Mouse (Mus musculus) small intestine, adult 2 months (tissue): ENCODE measurements around the gene Slc12a7. TPM values are rescaled to one million over a fixed set of nuclear protein-coding genes. Genes with fewer than 3 reads are reported as not detected.

Experiments used
- H3K27ac ChIP-seq: fragments of 200-500 bp; 2 replicates; pipeline ENCODE4 v1.5.1; 2012; ENCODE audit warnings: low read depth, low read length, control low read depth, inconsistent platforms; ENCODE audit not compliant: insufficient read depth
- H3K27me3 ChIP-seq: fragments of 200-500 bp; 2 replicates; pipeline ENCODE4 v1.6.1; 2012; ENCODE audit warnings: mild to moderate bottlenecking, moderate library complexity, low read length, inconsistent platforms; ENCODE audit not compliant: control insufficient read depth, insufficient read depth
- H3K36me3 ChIP-seq: fragments of 200-500 bp; 2 replicates; pipeline ENCODE4 v1.6.1; 2012; ENCODE audit warnings: mild to moderate bottlenecking, low read length, control low read depth, inconsistent platforms; ENCODE audit not compliant: control insufficient read depth, insufficient read depth
- H3K4me1 ChIP-seq: fragments of 200-500 bp; 2 replicates; pipeline ENCODE4 v1.6.1; 2012; ENCODE audit warnings: low read length, inconsistent platforms, mixed read lengths; ENCODE audit not compliant: control insufficient read depth, insufficient read depth, insufficient read length
- H3K4me3 ChIP-seq: fragments of 200-500 bp; 2 replicates; pipeline ENCODE4 v1.5.1; 2012; ENCODE audit warnings: low read depth, mild to moderate bottlenecking, control low read depth, inconsistent platforms, low read length, moderate library complexity
- CTCF ChIP-seq: fragments of 200-500 bp; IDR thresholded peaks from 2 replicates; pipeline ENCODE4 v1.5.1; 2012; ENCODE audit warnings: low read depth, mild to moderate bottlenecking, control low read depth, inconsistent platforms, low read length, moderate library complexity, mixed read lengths; ENCODE audit not compliant: insufficient replicate concordance, insufficient read length; ENCODE audit errors: extremely low read depth
- POLR2A ChIP-seq: fragments of 200-500 bp; IDR thresholded peaks from 2 replicates; pipeline ENCODE4 v1.6.1; 2012; ENCODE audit warnings: low read depth, mild to moderate bottlenecking, control low read depth, inconsistent platforms, low read length, moderate library complexity
- WGBS: fragments of 180-500 bp; shearing (Covaris S2); methylation state at CpG from one replicate; pipeline ENCODE4 v1.1.7; 2018; 5-methylcytosine and 5-hydroxymethylcytosine counted together
- polyA plus RNA-seq: library from polyadenylated mRNA; depleted of rRNA; stranded (reverse); fragments of >200 nt; gene quantifications from 2 replicates; pipeline ENCODE4 v1.2.3, GENCODE M21; 2012

The Slc12a7 gene
- polyA plus RNA-seq, 1 experiment, result 147 TPM

DNA sequence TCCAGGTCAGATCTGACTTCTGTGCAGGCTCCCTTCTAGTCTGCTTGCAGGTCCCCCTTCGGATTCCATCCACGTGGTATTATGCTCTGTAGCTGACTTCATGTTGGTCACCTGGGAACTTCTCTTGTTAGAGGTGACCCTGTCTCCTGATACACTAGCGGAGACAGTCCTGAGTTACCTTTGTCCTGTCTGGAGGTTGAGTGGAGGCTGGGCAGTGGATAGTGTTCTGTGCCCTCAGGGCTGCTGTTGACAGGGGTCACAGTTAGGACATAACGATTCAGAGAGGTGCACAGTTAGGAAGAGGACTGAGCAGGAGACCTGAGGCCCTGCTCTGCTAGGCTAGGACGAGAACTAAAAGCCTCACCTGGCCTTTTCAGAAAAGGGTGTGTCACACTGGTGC lies 34.9 kb downstream of the Slc12a7 start:
- TF ChIP-seq POLR2A, result no peak
- no peak for TF ChIP-seq CTCF
- WGBS, result 36% methylated on average over 5 of the region's 5 CpGs
- Histone ChIP-seq H3K36me3 (peaks cover 7% of the 10 kb centered on the region), H3K27me3 (no peaks in the 10 kb centered on the region), H3K27ac (peak overlapping the region; percentile 81), H3K4me1 (peaks cover 64% of the 10 kb centered on the region), H3K4me3 (no peak overlapping the region)

DNA sequence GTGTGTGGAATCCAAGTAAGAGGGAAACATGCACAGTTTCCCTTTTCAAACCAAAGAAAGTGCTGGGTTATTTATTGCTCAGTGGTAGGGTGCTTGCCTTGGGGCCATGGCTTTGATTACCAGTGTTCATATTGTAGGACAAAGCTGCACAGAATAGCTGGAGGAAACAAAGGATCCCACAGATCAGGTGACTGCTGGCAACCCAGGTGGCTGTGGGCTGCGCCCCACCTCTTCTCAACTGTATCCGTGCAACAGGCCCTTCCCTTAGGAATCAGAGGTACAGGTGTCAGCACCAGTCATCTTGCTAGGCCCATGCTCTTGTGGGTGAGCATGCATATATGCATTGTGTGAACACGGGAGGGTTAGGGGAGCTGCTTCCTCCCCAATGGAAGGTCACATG lies 35.4 kb downstream of the Slc12a7 start:
- Histone ChIP-seq H3K36me3 (peaks cover 12% of the 10 kb centered on the region), H3K4me1 (peaks cover 64% of the 10 kb centered on the region), H3K4me3 (no peak overlapping the region), H3K27me3 (no peaks in the 10 kb centered on the region), H3K27ac (peak overlapping the region; percentile 81)
- TF ChIP-seq CTCF (no peak), POLR2A (no peak)
- 29% methylated on average over 3 of the region's 3 CpGs for WGBS

DNA sequence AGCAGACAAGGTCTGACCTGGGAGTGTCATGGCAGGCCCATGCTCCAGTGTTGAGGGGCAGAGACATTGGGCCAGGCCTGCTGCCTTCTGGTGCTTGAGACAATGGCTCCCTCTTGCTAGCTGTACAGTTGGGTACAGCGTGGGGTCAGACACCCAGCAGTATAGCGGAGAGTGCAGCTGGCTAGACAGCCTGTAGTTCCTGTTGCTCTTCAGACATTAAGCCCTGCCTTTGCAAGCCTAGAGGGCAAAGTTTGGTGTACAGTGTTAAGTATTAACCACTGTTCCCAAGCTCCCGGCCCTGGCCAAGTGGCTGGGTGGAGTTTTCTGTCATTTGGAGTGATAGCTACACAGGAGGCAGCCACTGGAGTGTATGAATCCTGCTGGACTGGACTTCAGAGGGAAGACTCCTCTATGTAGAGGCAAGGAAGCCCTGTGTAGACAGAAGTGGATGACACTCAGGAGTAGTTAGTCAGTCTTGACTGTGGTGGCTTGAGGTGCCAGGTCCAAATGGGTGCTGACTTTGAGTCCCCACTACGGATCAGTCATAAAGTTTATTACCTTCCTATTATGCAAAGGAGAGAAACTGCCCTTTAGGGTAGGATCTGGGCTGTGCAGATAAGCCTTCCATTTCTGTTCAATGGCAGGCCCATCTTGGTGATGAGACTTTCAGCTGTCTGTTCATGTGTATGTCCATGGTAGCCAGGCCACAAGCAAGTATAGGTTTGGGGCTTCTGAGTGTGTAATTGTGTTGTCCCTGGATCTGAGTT lies 37.2 kb downstream of the Slc12a7 start:
- peak overlapping the region; percentile 96 for H3K27ac ChIP-seq

DNA sequence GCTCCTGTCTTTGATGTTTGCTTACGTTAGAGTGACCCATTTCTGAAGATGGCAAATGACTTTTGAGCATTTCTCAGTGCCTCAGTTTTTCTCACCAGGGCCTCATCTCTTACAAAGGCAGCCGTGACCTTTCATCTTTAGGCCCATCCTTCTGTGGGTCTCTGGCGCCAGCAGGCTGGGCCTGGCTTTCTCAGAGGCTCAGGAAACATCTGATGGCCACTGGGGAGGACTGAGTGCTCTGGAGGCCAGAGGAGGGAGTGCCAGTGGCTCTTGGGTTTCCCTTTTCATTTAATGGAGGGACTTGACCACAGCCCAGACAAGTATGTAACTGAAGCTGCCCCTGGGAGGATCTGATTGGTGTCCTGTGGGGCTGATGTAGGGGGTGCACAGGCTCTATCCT lies 38.2 kb downstream of the Slc12a7 start:
- Histone ChIP-seq H3K36me3 (peaks cover 12% of the 10 kb centered on the region), H3K4me1 (peaks cover 76% of the 10 kb centered on the region), H3K27me3 (no peaks in the 10 kb centered on the region), H3K27ac (peak overlapping the region; percentile 96), H3K4me3 (no peak overlapping the region)
- TF ChIP-seq CTCF, result no peak
- TF ChIP-seq POLR2A, result no peak
- 24% methylated on average over 3 of the region's 3 CpGs for WGBS

More for the DNA sequence above, 37.2 kb downstream of the Slc12a7 start:
- Histone ChIP-seq H3K27me3 (no peaks in the 10 kb centered on the region), H3K4me1 (peaks cover 72% of the 10 kb centered on the region), H3K36me3 (peaks cover 12% of the 10 kb centered on the region), H3K4me3 (peak overlapping the region; percentile 5; the same call in 1 of the 2 replicates)
- 21% methylated on average over 4 of the region's 4 CpGs for WGBS
- no peak; the same call in 1 of the 2 replicates for TF ChIP-seq CTCF
- TF ChIP-seq POLR2A, result no peak

DNA sequence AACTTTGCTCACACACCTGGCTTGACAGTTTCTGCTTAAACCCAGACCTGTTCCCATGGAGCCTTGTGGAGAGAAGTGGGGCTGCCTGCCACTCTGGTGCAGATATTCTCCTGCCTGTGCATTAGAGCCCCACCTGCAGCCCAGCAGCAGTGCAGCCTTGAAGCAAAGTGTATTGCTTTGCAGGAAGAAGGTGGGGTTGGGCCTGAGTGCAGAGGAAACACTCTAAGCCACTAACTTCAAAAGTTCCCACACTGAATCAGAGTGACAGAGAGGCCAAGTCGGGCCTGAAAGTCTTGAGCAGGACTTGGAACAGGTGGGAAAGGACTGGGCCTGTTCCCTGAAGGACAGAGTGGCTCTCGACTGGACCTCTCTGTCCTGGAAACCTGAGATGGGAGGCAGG lies 39.8 kb downstream of the Slc12a7 start:
- Histone ChIP-seq H3K36me3 (peaks cover 14% of the 10 kb centered on the region), H3K4me3 (no peak overlapping the region), H3K27me3 (no peaks in the 10 kb centered on the region), H3K4me1 (peaks cover 71% of the 10 kb centered on the region), H3K27ac (peak overlapping the region; percentile 54)
- 15% methylated on average over 2 of the region's 2 CpGs for WGBS
- peak; percentile 33; the same call in 1 of the 2 replicates for TF ChIP-seq CTCF
- peak; percentile 20; the same call in 1 of the 2 replicates for TF ChIP-seq POLR2A

DNA sequence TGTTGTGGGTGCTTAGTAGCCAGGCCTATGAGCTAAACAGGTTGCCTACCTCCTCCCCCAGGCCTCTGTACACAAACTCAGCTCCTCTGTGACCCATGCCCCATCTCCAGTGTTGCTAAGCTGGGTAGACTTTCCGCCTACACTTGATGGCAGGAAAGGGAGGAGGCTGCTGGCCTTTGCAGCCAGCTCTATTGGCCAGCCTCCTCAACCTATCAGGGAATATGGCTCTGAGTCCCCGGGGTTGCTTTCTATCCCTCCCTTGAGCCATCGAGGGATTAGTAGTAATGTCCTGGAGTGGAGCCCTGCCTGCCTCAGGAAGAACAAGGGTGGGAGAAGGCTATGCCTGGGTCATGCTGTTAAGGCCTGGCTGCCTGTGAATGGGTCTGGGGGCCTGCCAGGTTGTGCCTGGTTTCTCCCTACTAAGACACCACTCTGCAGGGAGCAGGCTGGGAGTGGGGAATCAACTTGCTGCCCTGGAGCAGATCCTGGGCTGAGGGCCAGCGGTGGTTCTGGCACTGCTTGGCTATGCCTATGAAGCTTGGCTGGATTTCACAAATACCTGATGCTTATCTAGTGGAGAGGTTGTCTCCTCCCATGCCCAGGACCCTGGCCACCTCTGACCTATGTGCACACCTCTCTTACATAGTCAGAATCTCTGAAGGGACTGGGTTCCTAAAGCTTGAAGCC lies 40.8 kb downstream of the Slc12a7 start:
- 26% methylated on average over 4 of the region's 4 CpGs for WGBS
- TF ChIP-seq POLR2A (no peak), CTCF (no peak)
- no peaks in the 10 kb centered on the region for H3K27me3 ChIP-seq
- H3K4me3 ChIP-seq, result no peak overlapping the region
- H3K27ac ChIP-seq, result peak overlapping the region; percentile 54
- H3K36me3 ChIP-seq, result peaks cover 11% of the 10 kb centered on the region
- peaks cover 64% of the 10 kb centered on the region for H3K4me1 ChIP-seq

DNA sequence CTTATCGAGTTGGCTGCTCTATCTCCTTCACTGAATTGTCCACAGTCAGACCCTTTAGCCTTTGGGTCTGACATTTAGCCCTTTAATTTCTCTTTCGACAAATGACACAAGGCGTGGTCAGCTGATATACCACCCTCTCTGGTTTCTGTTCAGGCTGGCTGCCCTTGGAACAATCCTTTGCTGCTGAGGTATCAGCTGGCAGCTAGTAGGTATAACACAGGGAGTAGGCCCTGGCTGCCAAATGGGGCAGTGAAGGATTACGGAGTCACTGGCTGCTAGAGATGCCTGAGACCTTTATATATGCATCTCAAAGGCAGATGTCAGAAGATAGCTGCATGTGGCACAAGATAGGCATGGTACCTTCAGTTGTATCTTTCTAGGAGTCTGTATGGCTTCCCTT lies 42.9 kb downstream of the Slc12a7 start:
- Histone ChIP-seq H3K27ac (no peak overlapping the region), H3K4me1 (peaks cover 58% of the 10 kb centered on the region), H3K36me3 (peaks cover 20% of the 10 kb centered on the region), H3K27me3 (no peaks in the 10 kb centered on the region), H3K4me3 (no peak overlapping the region)
- 40% methylated on average over 4 of the region's 4 CpGs for WGBS
- no peak for TF ChIP-seq POLR2A
